Mouse (Mus musculus) C2C12 (cell line): Measurements from ENCODE around the gene Dop1b. TPM values are rescaled to one million over a fixed set of nuclear protein-coding genes. Genes with fewer than 3 reads are reported as not detected.
"Not testable (repeated sequence)": the region's sequence is repeated elsewhere in the genome, so short reads cannot be mapped to it uniquely, and the experiment has no call there.

ENCODE experiments used
- H3K27me3 ChIP-seq: one replicate; pipeline ENCODE4 v1.6.1; 2011; ENCODE audit not compliant: control insufficient read depth, insufficient read depth, insufficient read length
- H3K36me3 ChIP-seq: one replicate; pipeline ENCODE4 v1.6.1; 2011; ENCODE audit not compliant: control insufficient read depth, insufficient read depth
- H3K4me3 ChIP-seq: one replicate; pipeline ENCODE4 v1.5.1; 2011; ENCODE audit warnings: mild to moderate bottlenecking, control low read depth; ENCODE audit not compliant: poor library complexity, insufficient read depth, severe bottlenecking
- H3K79me2 ChIP-seq: one replicate; pipeline ENCODE4 v1.6.1; 2011; ENCODE audit not compliant: control insufficient read depth, insufficient read depth
- H3K79me3 ChIP-seq: one replicate; pipeline ENCODE4 v1.6.1; 2011; ENCODE audit warnings: low read depth, control low read depth
- H3ac ChIP-seq: one replicate; pipeline ENCODE3; 2011; ENCODE audit warnings: low read depth; ENCODE audit not compliant: control insufficient read depth, insufficient read length
- CEBPB ChIP-seq: IDR thresholded peaks from one replicate; pipeline ENCODE4 v1.6.1; 2011; ENCODE audit warnings: low read depth, mild to moderate bottlenecking, control low read depth, moderate library complexity
- CTCF ChIP-seq: IDR thresholded peaks from one replicate; pipeline ENCODE4 v1.5.1; 2011; ENCODE audit not compliant: control insufficient read depth, insufficient read depth, insufficient read length
- FOSL1 ChIP-seq: IDR thresholded peaks from one replicate; pipeline ENCODE4 v1.8.0; 2011; ENCODE audit warnings: mild to moderate bottlenecking, low read length; ENCODE audit not compliant: poor library complexity, insufficient read depth, severe bottlenecking
- MAX ChIP-seq: IDR thresholded peaks from one replicate; pipeline ENCODE4 v1.6.1; 2011; ENCODE audit warnings: mild to moderate bottlenecking, control low read depth
- MYOD1 ChIP-seq: IDR thresholded peaks from one replicate; pipeline ENCODE4 v1.6.1; 2011; ENCODE audit warnings: low read depth; ENCODE audit not compliant: control insufficient read depth, insufficient read length
- MYOG ChIP-seq: IDR thresholded peaks from one replicate; pipeline ENCODE4 v1.6.1; 2011; ENCODE audit not compliant: control insufficient read depth, insufficient read length; ENCODE audit errors: extremely low read depth
- USF1 ChIP-seq: IDR thresholded peaks from one replicate; pipeline ENCODE4 v1.6.1; 2011; ENCODE audit warnings: low read depth, mild to moderate bottlenecking, control low read depth, moderate library complexity
- polyA plus RNA-seq: library from polyadenylated mRNA; unstranded; fragments of >200 nt; fragmentation: generic; extraction: Trizol; gene quantifications from one replicate; pipeline ENCODE4 v1.2.1, GENCODE M21; 2012; ENCODE audit warnings: missing spikeins

Gene Dop1b
- polyA plus RNA-seq, 1 experiment: 3.1 TPM

GRCm38 (mm10) chr16:93684441-93684840, 27.3 kb upstream of the Dop1b start:
- Histone ChIP-seq H3K27me3 (no peaks in the 10 kb centered on the region), H3K79me2 (no peaks in the 10 kb centered on the region), H3ac (no peak overlapping the region), H3K4me3 (peak overlapping the region; percentile 45), H3K36me3 (no peaks in the 10 kb centered on the region), H3K79me3 (no peaks in the 10 kb centered on the region)
- TF ChIP-seq FOSL1 (no peak), MAX (no peak), MYOD1 (no peak), USF1 (no peak), CEBPB (no peak), MYOG (no peak), CTCF (no peak)

DNA sequence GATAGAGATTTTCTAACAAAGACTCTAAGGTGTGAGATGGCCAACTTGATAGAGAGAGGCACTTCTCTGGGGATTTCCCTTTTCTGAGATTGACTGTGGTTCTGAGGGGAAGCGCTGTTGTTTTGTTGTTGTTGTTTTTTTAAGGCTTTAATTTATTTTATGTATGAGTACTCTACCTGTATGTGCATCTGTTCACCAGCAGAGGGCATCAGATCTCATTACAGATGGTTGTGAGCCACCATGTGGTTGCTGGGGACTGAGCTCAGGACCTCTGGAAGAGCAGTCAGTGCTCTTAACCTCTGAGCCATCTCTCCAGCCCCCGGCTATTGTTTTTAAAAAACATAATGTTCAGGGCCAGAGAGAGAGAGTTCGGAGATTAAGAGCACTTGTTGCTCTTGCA, 25.9 kb upstream of the Dop1b start:
- not testable (repeated sequence) for H3K79me2 ChIP-seq, H3K27me3 ChIP-seq, H3K36me3 ChIP-seq, H3ac ChIP-seq, H3K4me3 ChIP-seq, H3K79me3 ChIP-seq

DNA sequence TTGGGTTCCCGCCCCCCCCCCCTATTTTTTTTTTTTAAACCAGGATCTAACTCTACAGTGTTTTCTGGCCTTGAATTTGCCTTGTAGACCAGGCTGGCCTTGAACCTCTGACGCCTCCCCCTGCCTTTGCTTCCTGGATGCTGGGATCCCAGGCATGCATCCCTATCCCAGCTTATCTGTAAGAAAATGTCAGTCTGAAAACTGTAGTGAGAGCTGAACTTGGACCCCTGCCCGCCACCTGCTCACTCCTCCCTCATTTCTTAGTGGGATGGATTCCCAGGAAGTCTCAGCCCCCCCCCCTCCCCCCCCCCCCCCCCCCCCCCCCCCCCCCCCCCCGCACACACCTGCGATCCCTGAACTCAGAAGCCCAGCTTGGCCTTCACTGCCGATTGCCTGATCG, 25.3 kb upstream of the Dop1b start:
- H3K4me3 ChIP-seq: no peak overlapping the region
- no peaks in the 10 kb centered on the region for H3K79me3 ChIP-seq
- no peaks in the 10 kb centered on the region for H3K79me2 ChIP-seq
- H3K36me3 ChIP-seq: no peaks in the 10 kb centered on the region
- no peak overlapping the region for H3ac ChIP-seq
- H3K27me3 ChIP-seq: no peaks in the 10 kb centered on the region
- no peak for TF ChIP-seq CEBPB
- TF ChIP-seq MYOD1: no peak
- TF ChIP-seq MAX: no peak
- TF ChIP-seq FOSL1: no peak
- no peak for TF ChIP-seq CTCF
- TF ChIP-seq MYOG: no peak
- TF ChIP-seq USF1: no peak

DNA sequence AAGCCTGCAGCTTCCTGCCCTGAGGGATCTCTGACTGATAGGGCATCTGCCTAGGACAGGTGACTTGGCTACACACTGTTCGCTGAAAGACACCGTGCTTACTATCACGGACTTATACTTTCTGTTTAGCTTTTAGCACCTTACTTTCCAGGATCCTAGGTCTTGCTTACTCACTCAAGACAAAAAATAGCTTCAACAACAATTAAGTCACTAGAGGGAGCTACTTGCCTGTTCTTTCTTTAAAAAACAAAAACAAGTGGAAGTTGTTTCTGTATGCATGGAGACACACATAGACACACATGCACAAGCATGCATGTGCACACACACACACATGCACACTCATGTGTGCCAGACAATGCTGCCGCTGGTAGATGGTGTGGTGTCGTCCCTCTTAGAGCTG, 24.8 kb upstream of the Dop1b start:
- Histone ChIP-seq H3K36me3 (no peaks in the 10 kb centered on the region), H3K79me3 (no peaks in the 10 kb centered on the region), H3K4me3 (no peak overlapping the region), H3K79me2 (no peaks in the 10 kb centered on the region), H3K27me3 (no peaks in the 10 kb centered on the region), H3ac (no peak overlapping the region)
- TF ChIP-seq FOSL1 (no peak), CEBPB (no peak), USF1 (no peak), MAX (no peak), MYOD1 (no peak), CTCF (no peak), MYOG (no peak)

GRCm38 (mm10) chr16:93691206-93691841, 20.4 kb upstream of the Dop1b start:
- Histone ChIP-seq H3K79me3 (no peaks in the 10 kb centered on the region), H3K79me2 (no peaks in the 10 kb centered on the region), H3K4me3 (no peak overlapping the region), H3K36me3 (no peaks in the 10 kb centered on the region), H3K27me3 (no peaks in the 10 kb centered on the region), H3ac (no peak overlapping the region)
- TF ChIP-seq CTCF: no peak
- TF ChIP-seq FOSL1: no peak
- no peak for TF ChIP-seq CEBPB
- TF ChIP-seq MYOG: no peak
- TF ChIP-seq MYOD1: no peak
- no peak for TF ChIP-seq MAX
- no peak for TF ChIP-seq USF1

- no peaks in the 10 kb centered on the region for H3K79me2 ChIP-seq
- no peak for TF ChIP-seq FOSL1
- no peak for TF ChIP-seq MYOG
- no peak for TF ChIP-seq USF1
- no peak for TF ChIP-seq MYOD1
- no peak for TF ChIP-seq MAX
- no peak for TF ChIP-seq CTCF
- no peak for TF ChIP-seq CEBPB
Measured at GRCm38 (mm10) chr16:93692744-93693143, 19.0 kb upstream of the Dop1b start.

More at GRCm38 (mm10) chr16:93692744-93693143, 19.0 kb upstream of the Dop1b start:
- no peaks in the 10 kb centered on the region for H3K79me3 ChIP-seq
- H3K27me3 ChIP-seq: peaks cover 8% of the 10 kb centered on the region
- no peaks in the 10 kb centered on the region for H3K36me3 ChIP-seq
- H3ac ChIP-seq: no peak overlapping the region
- no peak overlapping the region for H3K4me3 ChIP-seq
